26 mouse cellular contexts compared by ENCODE assay signal in genomic region chr11:17743821-17744220, GRCm38 (mm10).
DNase-seq lines count a peak whose midpoint lies in the region; ATAC-seq and TF ChIP-seq lines count a peak whose summit lies in the region.
"Had no signal": no experiment of that assay in that cellular context is flagged by ENCODE, and none has a peak within 500 bp of the region (broad histone marks: within the 10 kb centered on the region; RNA-seq: fewer than 3 reads in every experiment).

No protein-coding gene starts in this region.

- H3K27me3 ChIP-seq in CH12.LX (replicated peaks): no peaks in the 10 kb centered on the region
- H3K27me3 ChIP-seq in MEL (ENCODE audit: control insufficient read depth in 1 of 2, insufficient read depth in 2 of 2, low read length in 2 of 2): no peaks in the 10 kb centered on the region
- no peaks in the 10 kb centered on the region for H3K27me3 ChIP-seq in midbrain, embryonic 11.5 days (ENCODE audit: control insufficient read depth, insufficient read depth, low read length)
- H3K27me3 ChIP-seq in liver, embryonic 12.5 days (replicated peaks): no peaks in the 10 kb centered on the region
- H3K27me3 ChIP-seq: Patski had no signal

- WGBS in midbrain, embryonic 11.5 days: 98% methylated on average over 1 of the region's 1 CpGs
- WGBS in liver, embryonic 12.5 days (ENCODE audit: insufficient replicate concordance): 81% methylated on average over 1 of the region's 1 CpGs

- TF ChIP-seq EP300 in CH12.LX (IDR thresholded peaks at IDR 0.05; ENCODE audit: low read length) (no peak), MEL (IDR thresholded peaks at IDR 0.05; ENCODE audit: low read depth in 1 of 2, low read length in 2 of 2) (no peak)

- H3K4me1 ChIP-seq in CH12.LX (ENCODE audit: control insufficient read depth in 1 of 2, insufficient read depth in 2 of 2) (peaks cover 2 to 7% of the 10 kb centered on the region in 2 experiments; a peak in 3 of 4 replicates), ES-E14 (ENCODE audit: control insufficient read depth in 2 of 2, insufficient read depth in 2 of 2, low read length in 2 of 2, poor library complexity in 1 of 2) (no peaks in the 10 kb centered on the region), MEL (ENCODE audit: control insufficient read depth in 1 of 2, insufficient read depth in 2 of 2, low read length in 2 of 2) (no peaks in the 10 kb centered on the region)
- H3K4me1 ChIP-seq in midbrain, embryonic 11.5 days (ENCODE audit: control insufficient read depth, insufficient read depth, low read length): no peaks in the 10 kb centered on the region
- H3K4me1 ChIP-seq in liver, embryonic 12.5 days: no peaks in the 10 kb centered on the region

- no peaks in the 10 kb centered on the region for H3K9me3 ChIP-seq in CH12.LX (replicated peaks; ENCODE audit: low read length)
- no peaks in the 10 kb centered on the region for H3K9me3 ChIP-seq in ES-E14 (ENCODE audit: control insufficient read depth, insufficient read depth, low read depth, low read length)
- no peaks in the 10 kb centered on the region for H3K9me3 ChIP-seq in MEL (replicated peaks; ENCODE audit: insufficient read depth, low read length)
- H3K9me3 ChIP-seq in midbrain, embryonic 11.5 days (ENCODE audit: control insufficient read depth, low read length): no peaks in the 10 kb centered on the region
- no peaks in the 10 kb centered on the region for H3K9me3 ChIP-seq in liver, embryonic 12.5 days (replicated peaks)
- H3K9me3 ChIP-seq: G1E had no signal

- in situ Hi-C loops in CH12.LX (cut with MboI; ENCODE audit: low pct_ligation_motif_present, low pct_unique_long_range_greater_than_20kb, low sequenced_read_pairs): no loop called here
- in situ Hi-C loops in ES-E14 (cut with MboI; ENCODE audit: low sequenced_read_pairs in 2 of 2, unreplicated experiment in 2 of 2): no loop called here

- H3K27ac ChIP-seq in CH12.LX (ENCODE audit: insufficient read depth, low read depth) (no peak overlapping the region), ES-E14 (ENCODE audit: insufficient read depth, low read depth, low read length, poor library complexity, severe bottlenecking) (no peak overlapping the region), MEL (ENCODE audit: control insufficient read depth, low read depth, low read length) (no peak overlapping the region)
- no peak overlapping the region for H3K27ac ChIP-seq in midbrain, embryonic 11.5 days (ENCODE audit: low read depth, low read length)
- H3K27ac ChIP-seq in liver, embryonic 12.5 days: no peak overlapping the region

- no peak overlapping the region for H3K4me2 ChIP-seq in CH12.LX (ENCODE audit: insufficient read depth, low read depth, poor library complexity, severe bottlenecking)
- no peak overlapping the region for H3K4me2 ChIP-seq in midbrain, embryonic 11.5 days
- H3K4me2 ChIP-seq in liver, embryonic 12.5 days: no peak overlapping the region

- H3K36me3 ChIP-seq in CH12.LX (replicated peaks in 1 of 2; ENCODE audit: control insufficient read depth in 1 of 2, insufficient read depth in 1 of 2, low read length in 1 of 2): no peaks in the 10 kb centered on the region
- H3K36me3 ChIP-seq in ES-E14 (ENCODE audit: control insufficient read depth, insufficient read depth, low read length, poor library complexity, severe bottlenecking): no peaks in the 10 kb centered on the region
- H3K36me3 ChIP-seq in MEL (ENCODE audit: control insufficient read depth in 1 of 2, insufficient read depth in 2 of 2, low read length in 2 of 2): peaks cover 0 to 18% of the 10 kb centered on the region in 2 experiments; a peak in 2 of 4 replicates
- no peaks in the 10 kb centered on the region for H3K36me3 ChIP-seq in midbrain, embryonic 11.5 days (ENCODE audit: control insufficient read depth, insufficient read depth, low read length)
- H3K36me3 ChIP-seq in liver, embryonic 12.5 days: no peaks in the 10 kb centered on the region
- H3K36me3 ChIP-seq: G1E had no signal

- H3K79me2 ChIP-seq in CH12.LX (replicated peaks; ENCODE audit: control insufficient read depth, extremely low read depth, insufficient read depth, poor library complexity, severe bottlenecking): no peaks in the 10 kb centered on the region
- H3K79me2 ChIP-seq in MEL (ENCODE audit: control insufficient read depth, insufficient read depth, low read length, poor library complexity): no peaks in the 10 kb centered on the region; the same call in 1 of the 2 replicates

- H3K4me3 ChIP-seq in CH12.LX (replicated peaks in 1 of 3; ENCODE audit: low read depth in 2 of 3, low read length in 2 of 3, poor library complexity in 1 of 3): no peak overlapping the region
- no peak overlapping the region for H3K4me3 ChIP-seq in ES-E14 (ENCODE audit: insufficient read depth in 1 of 2, low read depth in 1 of 2, low read length in 2 of 2, poor library complexity in 1 of 2, severe bottlenecking in 1 of 2)
- no peak overlapping the region for H3K4me3 ChIP-seq in MEL (ENCODE audit: control insufficient read depth in 1 of 2, insufficient read depth in 1 of 2, low read depth in 2 of 2, low read length in 2 of 2)
- H3K4me3 ChIP-seq in midbrain, embryonic 11.5 days (ENCODE audit: low read depth, low read length): no peak overlapping the region
- no peak overlapping the region for H3K4me3 ChIP-seq in liver, embryonic 12.5 days

- dilution Hi-C loops in CH12.LX (cut with MboI; ENCODE audit: extremely low pct_ligation_motif_present, extremely low pct_unique_long_range_greater_than_20kb, low sequenced_read_pairs): no loop called here

- TF ChIP-seq RAD21 in CH12.LX (IDR thresholded peaks at IDR 0.05; ENCODE audit: low read depth, low read length) (no peak), MEL (IDR thresholded peaks at IDR 0.05; ENCODE audit: low read depth, low read length) (no peak)

- no peak for TF ChIP-seq CTCF in CH12.LX (conservative IDR thresholded peaks at IDR 0.05 in 1 of 2, IDR thresholded peaks at IDR 0.05 in 1 of 2; ENCODE audit: low read depth in 2 of 2, low read length in 2 of 2)
- TF ChIP-seq CTCF in MEL (IDR thresholded peaks at IDR 0.05 in 2 of 3, conservative IDR thresholded peaks at IDR 0.05 in 1 of 3; ENCODE audit: control insufficient read depth in 1 of 3, insufficient read depth in 1 of 3, low read depth in 2 of 3, low read length in 3 of 3, poor library complexity in 1 of 3, severe bottlenecking in 1 of 3): no peak

- TF ChIP-seq POLR2A in CH12.LX (IDR thresholded peaks at IDR 0.05; ENCODE audit: low read depth, low read length) (no peak), MEL (IDR thresholded peaks at IDR 0.05; ENCODE audit: control insufficient read depth in 1 of 2, insufficient read depth in 1 of 2, low read depth in 1 of 2, low read length in 2 of 2, poor library complexity in 1 of 2) (no peak)

- DNase-seq in CH12.LX (ENCODE audit: extremely low read depth) (no peak), ES-E14 (ENCODE audit: low read depth, low spot score) (no peak), MEL (ENCODE audit: low read depth, low spot score) (no peak)
- peak; percentile 1 for DNase-seq in Muller cell, postnatal 12 days (ENCODE audit: inconsistent ontology term)
- DNase-seq in c-Kit-positive CD71-positive TER-119-positive erythroid progenitor cells, embryonic 14.5 days (ENCODE audit: low spot score): no peak
- no peak for DNase-seq in midbrain, embryonic 11.5 days (ENCODE audit: low spot score, missing footprints)
- no peak for DNase-seq in kidney, adult 11 months
- DNase-seq: adrenal gland, adult 2 months; adrenal gland, adult 8-10 months; adrenal gland, postnatal 10 days; adrenal gland, postnatal 14 days; adrenal gland, postnatal 25 days; adrenal gland, postnatal 36 days; B cell, adult 2 months; cerebellum, adult 11 months; cerebellum, adult 11-12 months; cerebellum, adult 18-20 months; cerebellum, adult 2 months; cerebellum, adult 8-10 months; cerebellum, adult 9-10 months; cerebellum, adult 9-11 months had no signal

- H3K9ac ChIP-seq in CH12.LX (ENCODE audit: insufficient read depth, low read depth): no peak overlapping the region
- no peak overlapping the region for H3K9ac ChIP-seq in ES-E14 (ENCODE audit: insufficient read depth, low read depth, low read length, poor library complexity, severe bottlenecking)
- H3K9ac ChIP-seq in MEL (ENCODE audit: control insufficient read depth, low read depth, low read length, poor library complexity, severe bottlenecking): no peak overlapping the region
- H3K9ac ChIP-seq in midbrain, embryonic 11.5 days (ENCODE audit: low read length): no peak overlapping the region
- H3K9ac ChIP-seq in liver, embryonic 12.5 days: no peak overlapping the region

- no peak for ATAC-seq in midbrain, embryonic 11.5 days (ENCODE audit: low FRiP score)
- ATAC-seq in liver, embryonic 12.5 days: no peak
- ATAC-seq: activated CD4-positive, CD25-positive, alpha-beta regulatory T cell, adult 4 months; CD4-positive, CD25-positive, alpha-beta regulatory T cell, adult 4 months; Patski had no signal

TF ChIP-seq in CH12.LX, 34 proteins besides CTCF, POLR2A, EP300 and RAD21 (continues in another document):
- peak; percentile 85 for TF ChIP-seq MAFK (IDR thresholded peaks at IDR 0.05; ENCODE audit: insufficient replicate concordance, low read length)
- no peak for TF ChIP-seq BHLHE40 (IDR thresholded peaks at IDR 0.05; ENCODE audit: low read depth, low read length)
- no peak for TF ChIP-seq MEF2A (IDR thresholded peaks at IDR 0.05; ENCODE audit: borderline replicate concordance, low read depth, low read length)
- no peak for TF ChIP-seq POLR2AphosphoS2 (IDR thresholded peaks at IDR 0.05; ENCODE audit: low read depth, low read length)
- TF ChIP-seq JUND (conservative IDR thresholded peaks at IDR 0.05; ENCODE audit: low read depth, low read length): no peak
- no peak for TF ChIP-seq ETS1 (conservative IDR thresholded peaks at IDR 0.05; ENCODE audit: low read depth, low read length)

TF ChIP-seq in ES-E14, 5 proteins besides CTCF, POLR2A, EP300 and RAD21:
- no peak for TF ChIP-seq HCFC1 (IDR thresholded peaks at IDR 0.05; ENCODE audit: borderline replicate concordance, insufficient read depth, low read length)
- TF ChIP-seq CHD2 (IDR thresholded peaks at IDR 0.05; ENCODE audit: low read depth, low read length): no peak
- TF ChIP-seq ZNF384 (IDR thresholded peaks at IDR 0.05; ENCODE audit: low read depth, low read length): no peak
- TF ChIP-seq MAFK (IDR thresholded peaks at IDR 0.05; ENCODE audit: insufficient read depth, low read depth, low read length): peak; percentile 74

TF ChIP-seq in MEL, 35 proteins besides CTCF, POLR2A, EP300 and RAD21:
- TF ChIP-seq ZC3H11A (IDR thresholded peaks at IDR 0.05; ENCODE audit: low read depth, low read length): no peak
- peak; percentile 65; the same call in 1 of the 2 replicates for TF ChIP-seq MAFK (IDR thresholded peaks at IDR 0.05; ENCODE audit: borderline replicate concordance, low read depth, low read length)

Comparison
In these comparisons a context has a peak if more than half of its experiments do, and no peak if none do; other contexts are left out.
1. Of the 35 proteins assayed by ChIP-seq in both MEL and CH12.LX: peak only in MEL: none; only in CH12.LX: none; in both: MAFK; in neither: 34.